Mouse (Mus musculus) limb, embryonic 15.5 days (tissue): ENCODE results near the gene Clcn6. TPM values are rescaled to one million over a fixed set of nuclear protein-coding genes. Genes with fewer than 3 reads are reported as not detected.
"Not testable (repeated sequence)": the region's sequence is repeated elsewhere in the genome, so short reads cannot be mapped to it uniquely, and the experiment has no call there.

Experiments
- ATAC-seq: fragments of 200-750 bp; cut with Nextera tagmentation; 2 replicates; pipeline ENCODE4 v1.8.0; 2017; ENCODE audit warnings: low read depth, moderate TSS enrichment; ENCODE audit not compliant: insufficient number of reproducible peaks, low FRiP score, low TSS enrichment
- H3K27ac ChIP-seq: fragments of 300-500 bp; sonication (generic); 2 replicates; pipeline ENCODE4 v1.5.1; 2015; ENCODE audit warnings: moderate library complexity, mild to moderate bottlenecking, inconsistent platforms
- H3K27me3 ChIP-seq: fragments of 300-500 bp; sonication (generic); 2 replicates; pipeline ENCODE4 v1.6.1; 2015; ENCODE audit warnings: inconsistent platforms
- H3K36me3 ChIP-seq: fragments of 300-500 bp; sonication (generic); 2 replicates; pipeline ENCODE4 v1.6.1; 2015; ENCODE audit warnings: inconsistent platforms
- H3K4me1 ChIP-seq: fragments of 300-500 bp; sonication (generic); 2 replicates; pipeline ENCODE4 v1.6.1; 2015; ENCODE audit warnings: inconsistent platforms
- H3K4me2 ChIP-seq: fragments of 300-500 bp; sonication (generic); 2 replicates; pipeline ENCODE4 v1.6.1; 2015; ENCODE audit warnings: mild to moderate bottlenecking, inconsistent platforms
- H3K4me3 ChIP-seq: fragments of 300-500 bp; sonication (generic); 2 replicates; pipeline ENCODE4 v1.5.1; 2015; ENCODE audit warnings: mild to moderate bottlenecking, inconsistent platforms
- H3K9ac ChIP-seq: fragments of 300-500 bp; sonication (generic); 2 replicates; pipeline ENCODE4 v1.6.1; 2015; ENCODE audit warnings: inconsistent platforms
- H3K9me3 ChIP-seq: fragments of 300-500 bp; sonication (generic); 2 replicates; pipeline ENCODE4 v1.6.1; 2016; ENCODE audit warnings: inconsistent platforms
- WGBS: fragments of 180-500 bp; shearing (Covaris S2); methylation state at CpG from one replicate; pipeline ENCODE4 v1.1.7; 2015; 5-methylcytosine and 5-hydroxymethylcytosine counted together
- polyA plus RNA-seq: library from polyadenylated mRNA; unstranded; fragments of >200 nt; fragmentation: Nextera tagmentation; extraction: Ambion mirVana; gene quantifications from 2 replicates; pipeline ENCODE4 v1.2.1, GENCODE M21; 2015

Gene Clcn6
- polyA plus RNA-seq, 1 experiment from 2014 or later = 6.8 TPM

DNA sequence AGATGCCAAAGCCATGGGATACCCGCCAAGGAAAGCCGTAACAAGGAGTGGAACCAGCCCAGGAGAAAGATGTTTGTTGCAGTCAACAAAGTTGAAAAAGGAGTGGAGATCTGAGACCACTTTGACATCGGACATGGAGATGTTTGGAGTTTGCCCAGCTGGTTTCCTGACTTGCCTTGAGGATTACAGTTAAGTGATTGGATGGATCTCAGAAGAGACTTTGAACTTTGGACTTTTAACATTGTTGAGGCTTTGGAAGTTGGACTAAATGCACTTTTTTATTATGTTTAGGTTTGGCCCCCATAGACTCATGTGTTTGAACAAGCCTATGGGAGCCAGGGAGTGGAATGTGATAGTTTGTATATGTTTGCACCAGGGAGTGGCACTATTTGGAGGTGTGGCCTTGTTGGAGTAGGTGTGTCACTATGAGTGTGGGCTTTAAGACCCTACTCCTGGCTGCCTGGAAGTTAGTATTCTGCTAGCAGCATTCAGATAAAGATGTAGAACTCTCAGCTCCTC, 11.8 kb upstream of the Clcn6 start:
- H3K4me2 ChIP-seq, H3K27me3 ChIP-seq, H3K9me3 ChIP-seq, H3K9ac ChIP-seq, ATAC-seq, H3K4me1 ChIP-seq, H3K27ac ChIP-seq, H3K4me3 ChIP-seq: not testable (repeated sequence)
- H3K36me3 ChIP-seq = peaks cover 91% of the 10 kb centered on the region
- WGBS = 90% methylated on average over 3 of the region's 3 CpGs

DNA sequence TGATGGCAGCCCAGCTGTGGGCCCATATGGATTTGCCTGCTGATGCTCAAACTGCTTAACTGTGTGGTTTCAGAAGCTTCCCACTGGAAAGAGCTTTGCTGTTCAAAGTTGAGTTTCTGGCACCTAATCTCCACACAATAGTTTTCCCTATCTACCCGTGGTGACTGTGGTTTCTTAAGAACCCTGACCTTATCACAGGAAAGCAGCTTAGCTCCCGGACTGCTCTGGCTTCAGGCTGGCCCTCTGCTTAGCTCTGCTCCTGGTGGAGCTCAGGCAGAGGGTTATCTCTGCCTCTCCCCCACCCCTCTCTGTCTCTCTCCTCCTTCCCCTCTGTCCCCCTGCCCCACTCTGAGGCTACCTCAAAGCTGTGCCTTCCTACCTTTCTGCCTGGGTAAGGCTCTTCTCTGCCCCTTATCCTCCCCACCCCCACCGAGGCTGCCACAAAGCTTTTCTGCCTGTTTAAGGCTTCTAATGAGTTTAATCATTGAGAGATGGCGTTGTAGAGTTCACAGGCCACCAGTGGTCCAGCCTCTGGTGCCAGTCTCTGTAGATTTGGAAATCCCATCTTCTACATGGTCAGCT, 7.9 kb upstream of the Clcn6 start:
- H3K4me2 ChIP-seq = no peak overlapping the region
- H3K27me3 ChIP-seq = no peaks in the 10 kb centered on the region
- 73% methylated on average over 4 of the region's 4 CpGs for WGBS

DNA sequence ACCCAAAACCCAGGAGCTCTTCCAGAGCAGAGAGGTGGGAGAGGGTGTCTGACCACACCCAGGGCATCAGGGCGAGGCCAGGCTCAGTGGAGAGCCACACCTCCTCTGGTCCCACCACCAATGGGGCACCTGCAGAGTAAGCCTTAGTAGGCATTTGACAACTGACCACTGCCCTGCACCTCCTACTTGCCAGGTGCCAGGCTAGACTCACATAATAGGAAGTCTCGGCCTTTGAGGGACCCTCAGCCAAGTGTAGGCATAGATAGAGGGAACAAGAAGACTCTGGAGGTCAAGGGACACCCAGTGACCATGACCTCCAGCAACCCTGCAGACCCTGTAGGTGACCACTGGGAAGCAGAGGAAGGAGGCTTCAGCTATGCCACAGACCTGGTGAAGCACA, 5.5 kb upstream of the Clcn6 start:
- Histone ChIP-seq H3K27me3 (no peaks in the 10 kb centered on the region), H3K4me2 (no peak overlapping the region), H3K4me1 (peaks cover 38% of the 10 kb centered on the region), H3K4me3 (no peak overlapping the region), H3K27ac (no peak overlapping the region), H3K9me3 (no peaks in the 10 kb centered on the region), H3K36me3 (peaks cover 52% of the 10 kb centered on the region), H3K9ac (no peak overlapping the region)
- 92% methylated on average over 2 of the region's 2 CpGs for WGBS
- ATAC-seq = no peak

More for the DNA sequence above, 7.9 kb upstream of the Clcn6 start:
- Histone ChIP-seq H3K4me1 (peaks cover 15% of the 10 kb centered on the region), H3K27ac (no peak overlapping the region), H3K4me3 (no peak overlapping the region), H3K36me3 (peaks cover 77% of the 10 kb centered on the region), H3K9ac (no peak overlapping the region), H3K9me3 (no peaks in the 10 kb centered on the region)
- ATAC-seq = no peak

DNA sequence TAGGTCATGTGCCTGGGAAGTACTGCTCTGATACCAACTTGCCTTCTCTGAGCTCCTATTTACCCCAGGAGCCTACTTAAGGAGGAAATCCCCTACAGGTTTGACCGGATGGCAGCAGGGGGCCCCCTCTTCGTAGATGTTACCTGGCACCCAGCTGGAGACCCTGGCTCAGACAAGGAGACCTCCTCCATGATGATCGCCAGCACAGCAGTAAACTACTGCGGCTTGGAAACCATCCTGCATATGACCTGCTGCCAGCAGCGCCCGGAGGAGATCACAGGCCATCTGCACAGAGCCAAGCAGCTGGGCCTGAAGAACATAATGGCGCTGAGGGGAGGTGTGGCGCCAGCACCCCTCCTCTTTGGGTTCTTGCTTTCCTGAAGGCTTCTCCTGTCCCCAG, 4.7 kb upstream of the Clcn6 start:
- not testable (repeated sequence) for H3K9me3 ChIP-seq, H3K27me3 ChIP-seq, ATAC-seq, H3K4me2 ChIP-seq, H3K9ac ChIP-seq, H3K27ac ChIP-seq, H3K4me3 ChIP-seq
- 88% methylated on average over 7 of the region's 8 CpGs for WGBS
- Histone ChIP-seq H3K36me3 (peaks cover 45% of the 10 kb centered on the region), H3K4me1 (peaks cover 38% of the 10 kb centered on the region)

DNA sequence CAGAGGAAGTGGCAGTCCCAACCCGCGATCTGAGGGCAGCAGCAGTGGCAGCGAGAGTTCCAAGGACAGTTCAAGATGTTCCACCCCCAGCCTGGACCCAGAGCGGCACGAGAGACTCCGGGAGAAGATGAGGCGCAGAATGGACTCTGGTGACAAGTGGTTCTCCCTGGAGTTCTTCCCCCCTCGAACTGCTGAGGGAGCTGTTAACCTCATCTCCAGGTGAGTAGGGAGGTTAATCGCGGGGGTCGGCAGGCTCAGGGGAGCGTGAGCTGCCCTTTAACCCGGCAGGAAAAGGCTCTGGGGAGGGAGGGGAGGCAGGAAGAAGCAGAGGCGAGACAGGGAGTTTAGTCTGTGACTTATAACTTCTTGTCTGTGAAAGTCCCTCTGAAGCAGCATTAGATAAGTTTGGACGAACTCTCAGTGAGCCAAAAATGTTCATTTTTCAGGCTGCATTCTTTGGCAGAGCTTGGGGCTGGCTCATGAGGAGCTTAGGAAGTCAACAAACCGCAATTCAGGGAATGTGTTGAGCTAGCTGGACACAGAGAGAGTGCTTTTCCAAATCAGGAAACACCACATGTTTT, 3.1 kb upstream of the Clcn6 start:
- no peak for ATAC-seq
- 4% methylated on average over 16 of the region's 16 CpGs for WGBS

DNA sequence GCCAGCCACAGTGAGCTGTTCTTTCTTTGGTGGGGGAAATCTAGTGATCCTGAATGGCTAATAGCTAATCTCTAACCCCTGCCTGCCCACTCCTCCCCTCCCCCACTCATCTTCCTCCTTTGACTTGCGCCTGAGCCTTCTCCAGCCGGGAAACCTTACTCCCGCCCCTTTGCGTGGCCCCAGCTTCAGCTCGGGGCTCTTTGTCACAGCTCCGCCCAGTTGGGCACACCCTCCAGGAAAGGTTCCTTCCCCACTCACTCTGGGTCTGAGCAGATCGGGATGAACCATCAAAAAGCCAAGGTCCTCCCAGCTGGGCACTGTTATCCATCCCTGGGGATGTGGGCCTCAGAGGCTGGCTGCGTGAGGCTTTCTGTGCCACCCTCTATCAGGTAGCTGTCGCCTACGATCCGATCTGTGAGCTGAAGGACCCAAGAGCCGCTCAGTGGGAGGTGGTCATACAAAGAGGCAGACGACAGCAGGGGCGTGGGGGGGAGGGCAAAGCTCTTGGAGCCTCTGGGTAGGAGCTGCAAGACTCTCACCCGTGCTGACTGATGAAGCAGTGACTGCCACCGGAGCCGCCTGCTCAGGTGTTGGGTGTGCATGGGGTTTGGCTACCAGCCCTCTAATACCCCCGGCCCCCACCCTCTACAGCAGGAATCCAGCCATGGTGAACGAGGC, 2.5 kb upstream of the Clcn6 start:
- 0% methylated on average over 19 of the region's 19 CpGs for WGBS
- ATAC-seq = peak; percentile 53
- Histone ChIP-seq H3K9ac (peak overlapping the region; percentile 41), H3K27ac (peak overlapping the region; percentile 86), H3K27me3 (no peaks in the 10 kb centered on the region), H3K9me3 (no peaks in the 10 kb centered on the region), H3K4me1 (peaks cover 43% of the 10 kb centered on the region), H3K36me3 (peaks cover 32% of the 10 kb centered on the region), H3K4me3 (peak overlapping the region; percentile 81), H3K4me2 (peak overlapping the region; percentile 85)

More for the DNA sequence above, 3.1 kb upstream of the Clcn6 start:
- no peaks in the 10 kb centered on the region for H3K27me3 ChIP-seq
- peak overlapping the region; percentile 81 for H3K4me3 ChIP-seq
- H3K9ac ChIP-seq = peak overlapping the region; percentile 41
- no peaks in the 10 kb centered on the region for H3K9me3 ChIP-seq
- peak overlapping the region; percentile 86 for H3K27ac ChIP-seq
- peak overlapping the region; percentile 85 for H3K4me2 ChIP-seq
- peaks cover 35% of the 10 kb centered on the region for H3K36me3 ChIP-seq
- H3K4me1 ChIP-seq = peaks cover 43% of the 10 kb centered on the region

DNA sequence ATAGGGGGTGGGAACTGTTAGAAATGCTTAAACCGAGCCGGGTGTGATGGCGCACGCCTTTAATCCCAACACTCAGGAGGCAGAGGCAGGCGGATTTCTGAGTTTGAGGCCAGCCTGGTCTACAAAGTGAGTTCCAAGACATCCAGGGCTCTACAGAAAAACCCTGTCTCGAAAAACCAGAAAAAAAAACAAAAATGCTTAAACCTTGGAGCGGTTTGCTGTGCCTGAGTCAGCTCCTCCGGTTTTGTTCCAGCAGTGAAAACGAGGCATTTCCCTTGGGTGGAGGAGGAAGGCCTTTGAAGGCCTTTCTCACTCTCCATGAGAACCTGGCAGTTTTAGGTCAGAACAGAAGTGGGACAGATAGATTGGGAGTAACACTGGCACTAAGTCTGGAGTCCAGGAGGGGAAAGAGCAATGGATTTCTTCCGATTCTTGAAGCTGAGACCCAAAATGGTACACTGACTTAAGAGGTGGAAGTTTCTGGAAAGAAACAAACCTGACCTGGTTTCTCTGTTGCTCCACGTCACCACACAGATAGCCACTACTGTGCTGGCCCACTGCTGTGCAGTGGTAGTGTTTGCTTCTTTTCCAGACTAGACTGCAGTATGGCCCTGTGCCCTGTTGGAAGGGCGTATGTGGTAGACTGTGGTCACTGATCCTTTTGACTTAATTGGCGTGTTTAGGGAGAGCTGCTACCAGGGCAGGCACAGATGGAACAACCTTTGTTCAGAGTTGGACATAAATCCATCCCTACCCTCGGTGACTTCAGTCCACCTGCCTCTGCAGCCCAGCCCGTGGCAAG, 1.6 kb upstream of the Clcn6 start:
- Histone ChIP-seq H3K27me3 (no peaks in the 10 kb centered on the region), H3K9ac (peak overlapping the region; percentile 41; the same call in 1 of the 2 replicates), H3K36me3 (peaks cover 28% of the 10 kb centered on the region), H3K4me2 (peak overlapping the region; percentile 85), H3K27ac (peak overlapping the region; percentile 86), H3K4me3 (peak overlapping the region; percentile 81), H3K9me3 (no peaks in the 10 kb centered on the region), H3K4me1 (peaks cover 43% of the 10 kb centered on the region)
- WGBS = 61% methylated on average over 15 of the region's 15 CpGs
- ATAC-seq = no peak

DNA sequence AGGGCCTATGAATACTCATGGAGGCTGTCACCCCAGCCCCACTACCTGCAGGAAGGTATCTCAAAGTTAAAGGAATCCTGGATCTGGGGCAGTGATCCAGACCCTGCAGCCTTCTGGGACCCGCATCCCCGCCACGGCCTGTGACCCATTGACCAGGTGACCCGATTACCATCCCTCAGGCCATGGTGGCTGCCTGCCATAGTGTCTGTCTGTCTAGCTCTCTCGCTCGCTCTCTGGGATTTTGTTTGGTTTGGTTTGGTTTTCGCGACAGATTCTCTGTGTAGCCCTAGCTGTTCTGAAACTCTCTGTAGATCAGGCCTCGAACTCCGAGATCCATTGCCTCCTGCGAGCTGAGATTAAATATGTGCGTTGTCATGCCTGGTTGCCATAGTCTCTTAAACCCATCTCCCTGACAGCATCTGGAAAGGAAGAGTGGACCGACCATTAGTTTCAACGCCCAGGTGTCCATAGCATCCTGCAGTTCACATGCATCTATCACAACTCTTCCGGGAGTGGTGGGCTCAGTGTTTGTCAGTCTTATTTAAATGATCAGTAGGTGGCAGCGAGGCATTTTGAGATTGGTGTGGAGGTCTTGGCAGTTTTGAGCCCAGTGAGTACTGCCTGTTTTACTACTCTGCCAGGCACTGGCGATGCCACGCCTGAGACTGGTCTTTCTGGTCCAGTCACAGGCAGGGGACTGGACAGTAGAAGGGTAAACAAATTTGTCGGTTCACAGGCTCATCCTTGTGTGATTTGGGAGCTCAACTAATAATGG, 820 bp upstream of the Clcn6 start:
- Histone ChIP-seq H3K27ac (peak overlapping the region; percentile 86), H3K9ac (peak overlapping the region; percentile 61), H3K27me3 (no peaks in the 10 kb centered on the region), H3K4me2 (peak overlapping the region; percentile 85), H3K36me3 (peaks cover 25% of the 10 kb centered on the region), H3K9me3 (no peaks in the 10 kb centered on the region), H3K4me3 (peak overlapping the region; percentile 81), H3K4me1 (peaks cover 43% of the 10 kb centered on the region)
- ATAC-seq = no peak
- 19% methylated on average over 19 of the region's 19 CpGs for WGBS

DNA sequence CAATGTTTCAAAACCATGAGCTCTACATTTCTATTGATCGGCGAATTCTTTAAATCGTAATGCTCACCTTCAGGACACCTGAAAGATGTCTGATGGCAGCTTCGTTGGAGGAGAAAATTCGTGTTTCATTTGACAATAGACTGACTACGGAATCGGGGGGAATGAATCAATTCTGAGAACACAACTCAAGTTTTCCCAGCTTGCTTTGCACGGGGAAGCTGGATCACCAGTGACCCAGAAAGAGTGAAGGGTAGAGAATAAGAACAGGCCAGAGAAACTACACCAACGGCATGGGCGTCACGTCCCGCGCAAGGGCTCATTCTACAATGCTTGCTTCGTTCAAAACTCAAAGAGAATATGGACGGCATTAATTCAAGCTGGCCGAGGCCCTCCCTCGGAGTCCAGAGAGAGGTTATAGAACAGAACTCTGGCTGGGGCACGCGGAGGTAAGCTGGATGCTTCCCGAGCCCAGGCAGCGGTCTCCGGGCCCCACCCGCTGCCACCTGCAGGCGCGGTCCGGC, 482 bp downstream of the Clcn6 start:
- H3K9ac ChIP-seq = peak overlapping the region; percentile 57

DNA sequence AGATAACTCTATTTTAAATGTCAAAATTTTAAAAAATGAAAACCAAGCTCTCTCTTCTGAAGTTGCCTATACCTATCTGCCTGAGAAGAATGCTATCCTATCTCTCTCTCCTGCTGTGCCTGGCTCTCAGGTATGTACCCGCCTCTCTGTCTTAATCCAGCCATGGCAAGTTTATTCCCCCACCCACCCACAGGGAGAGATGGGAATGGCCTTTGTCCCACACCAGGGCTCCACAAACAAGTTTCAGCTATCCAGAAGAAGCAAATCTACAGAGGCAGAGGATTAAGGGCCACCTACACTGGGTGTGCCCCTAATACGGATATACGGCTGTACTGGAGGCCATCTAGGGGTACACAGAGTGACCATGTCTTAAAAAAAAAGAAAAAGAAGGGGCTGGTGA, 3.2 kb downstream of the Clcn6 start:
- WGBS = 92% methylated on average over 3 of the region's 3 CpGs
- Histone ChIP-seq H3K27me3 (no peaks in the 10 kb centered on the region), H3K4me1 (peaks cover 18% of the 10 kb centered on the region), H3K4me3 (no peak overlapping the region), H3K36me3 (peaks cover 15% of the 10 kb centered on the region; the same call in 1 of the 2 replicates), H3K27ac (no peak overlapping the region), H3K4me2 (no peak overlapping the region), H3K9ac (no peak overlapping the region), H3K9me3 (no peaks in the 10 kb centered on the region)
- no peak for ATAC-seq

More for the DNA sequence above, 482 bp downstream of the Clcn6 start:
- Histone ChIP-seq H3K4me3 (peak overlapping the region; percentile 81), H3K36me3 (peaks cover 20% of the 10 kb centered on the region; the same call in 1 of the 2 replicates), H3K4me2 (peak overlapping the region; percentile 58), H3K9me3 (no peaks in the 10 kb centered on the region), H3K27ac (peak overlapping the region; percentile 84), H3K27me3 (no peaks in the 10 kb centered on the region), H3K4me1 (peaks cover 43% of the 10 kb centered on the region)
- WGBS = 8% methylated on average over 26 of the region's 26 CpGs
- ATAC-seq = no peak
